Mouse (Mus musculus): ENCODE measurements around the gene Hfe2.
A peak's percentile ranks its signal among the peaks of the same experiment; 100 is the strongest.

DNA sequence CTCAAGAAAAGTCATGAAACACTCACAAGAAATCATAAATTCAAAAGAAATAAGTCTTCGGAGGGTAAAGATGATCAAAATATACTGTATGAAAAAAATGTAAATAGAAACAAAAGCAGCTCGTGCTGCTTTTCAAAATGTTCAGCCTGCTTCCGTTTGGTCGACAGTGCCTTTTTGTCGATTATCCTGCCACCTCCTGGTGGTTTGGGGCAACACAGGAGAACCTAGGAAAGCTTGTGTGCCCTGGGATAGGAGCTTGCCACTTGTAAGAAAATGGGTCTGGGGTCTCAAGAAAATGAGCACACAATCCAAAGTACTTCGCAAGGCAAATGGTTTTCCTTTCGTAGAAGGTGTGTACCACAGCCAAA is 21.9 kb upstream of the Hfe2 start:
- TF ChIP-seq CTCF (IDR thresholded peaks at IDR 0.05; ENCODE audit: low read depth) (peak; percentile 89), EP300 (IDR thresholded peaks at IDR 0.05; ENCODE audit: low read depth) (no peak)

Measured in liver, embryonic 14.5 days (tissue).